ENCODE assay signal across 9 mouse cellular contexts in the genomic region with DNA sequence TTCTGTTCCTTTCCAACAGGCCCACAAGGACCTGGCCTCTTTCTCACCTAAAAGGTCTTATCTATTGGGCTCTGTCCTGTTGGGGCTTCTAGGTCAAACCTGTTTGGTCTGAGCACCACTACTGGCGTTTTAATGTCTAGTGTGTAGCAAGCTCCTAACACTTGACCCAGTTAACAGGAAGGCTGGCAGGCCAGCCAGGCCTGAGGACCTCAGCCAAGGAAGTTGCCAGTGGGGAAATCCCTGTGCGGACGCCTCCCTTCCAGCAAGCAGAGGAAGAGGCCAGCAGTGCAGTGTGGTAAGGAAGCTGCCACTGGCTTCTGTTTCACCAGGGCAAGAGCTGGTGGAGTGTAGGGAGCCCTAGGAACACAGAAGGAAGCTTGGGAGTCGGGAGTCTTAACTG.
DNase-seq lines count a peak whose midpoint lies in the region; ATAC-seq lines count a peak whose summit lies in the region.
"Had no signal": no experiment of that assay in that cellular context is flagged by ENCODE, and none has a peak within 500 bp of the region (broad histone marks: within the 10 kb centered on the region; RNA-seq: fewer than 3 reads in every experiment).

No protein-coding gene starts in this region.

- peaks cover 28% of the 10 kb centered on the region for H3K4me1 ChIP-seq in forebrain, embryonic 16.5 days (replicated peaks; ENCODE audit: control insufficient read depth, insufficient read depth, low read length)

- no peaks in the 10 kb centered on the region for H3K27me3 ChIP-seq in forebrain, embryonic 16.5 days (replicated peaks; ENCODE audit: control insufficient read depth, insufficient read depth, low read length)
- H3K27me3 ChIP-seq: heart, embryonic 13.5 days had no signal

- peak; percentile 64 to 66 for DNase-seq in right cerebral cortex, postnatal 10 days (ENCODE audit: low spot score in 2 of 2)
- no peak for DNase-seq in right cerebral cortex, adult 2 months (ENCODE audit: low spot score in 2 of 2)
- DNase-seq in cerebellum, adult 9-10 months, result peak; percentile 74
- DNase-seq in heart, postnatal 36 days, result peak; percentile 68 to 70
- DNase-seq in lung, postnatal 4 days, result peak; percentile 79 to 88
- no peak for DNase-seq in B cell, adult 2 months

- no peak overlapping the region for H3K4me2 ChIP-seq in forebrain, embryonic 16.5 days (ENCODE audit: low read length)
- H3K4me2 ChIP-seq: heart, embryonic 13.5 days had no signal

- 69% methylated on average over 4 of the region's 4 CpGs for WGBS in forebrain, embryonic 16.5 days

- H3K36me3 ChIP-seq in forebrain, embryonic 16.5 days (ENCODE audit: control insufficient read depth, insufficient read depth), result no peaks in the 10 kb centered on the region

- no peak overlapping the region for H3K4me3 ChIP-seq in forebrain, embryonic 16.5 days (replicated peaks; ENCODE audit: low read length)
- H3K4me3 ChIP-seq: heart, embryonic 13.5 days had no signal

- no peaks in the 10 kb centered on the region for H3K9me3 ChIP-seq in forebrain, embryonic 16.5 days (ENCODE audit: control insufficient read depth, low read length)
- H3K9me3 ChIP-seq: heart, embryonic 13.5 days had no signal

- no peak for ATAC-seq in forebrain, embryonic 16.5 days
- no peak for ATAC-seq in CD4-positive, CD25-positive, alpha-beta regulatory T cell, adult 4 months

- H3K27ac ChIP-seq in forebrain, embryonic 16.5 days (ENCODE audit: low read length), result no peak overlapping the region
- H3K27ac ChIP-seq: heart, embryonic 13.5 days had no signal

- intact Hi-C loops in heart, postnatal 36 days (cut with DNase I), result no loop called here

- no peak overlapping the region for H3K9ac ChIP-seq in forebrain, embryonic 16.5 days (replicated peaks; ENCODE audit: low read depth, low read length)
- H3K9ac ChIP-seq: heart, embryonic 13.5 days had no signal

Comparison
In these comparisons a context has a peak if more than half of its experiments do, and no peak if none do; other contexts are left out.
1. DNase-seq: peak in right cerebral cortex, postnatal 10 days (2 of 2), cerebellum, adult 9-10 months (single experiment), heart, postnatal 36 days (2 of 2) and lung, postnatal 4 days (2 of 2); none in right cerebral cortex, adult 2 months (0 of 2) and B cell, adult 2 months (0 of 2).